Mouse (Mus musculus) heart, adult 2 months (tissue): Measurements from ENCODE around the gene Med13l. TPM values are rescaled to one million over a fixed set of nuclear protein-coding genes. Genes with fewer than 3 reads are reported as not detected.
A peak's percentile ranks its signal among the peaks of the same experiment; 100 is the strongest.

Experiments
- DNase-seq, 2 experiments: peaks; one replicate each; pipeline ENCODE4 v3.0.0; 2021
- H3K27ac ChIP-seq: fragments of 200-600 bp; 2 replicates; pipeline ENCODE4 v1.8.1; 2022
- H3K27me3 ChIP-seq: fragments of 200-500 bp; 2 replicates; pipeline ENCODE4 v1.6.1; 2012; ENCODE audit warnings: mild to moderate bottlenecking, low read length, inconsistent platforms, mixed read lengths; ENCODE audit not compliant: control insufficient read depth, insufficient read depth
- H3K36me3 ChIP-seq: fragments of 200-500 bp; 2 replicates; pipeline ENCODE4 v1.6.1; 2012; ENCODE audit warnings: low read length, inconsistent platforms; ENCODE audit not compliant: control insufficient read depth, insufficient read depth
- H3K4me1 ChIP-seq: fragments of 200-500 bp; 2 replicates; pipeline ENCODE4 v1.6.1; 2011; ENCODE audit warnings: low read length; ENCODE audit not compliant: control insufficient read depth, insufficient read depth
- H3K4me3 ChIP-seq: fragments of 200-600 bp; 2 replicates; pipeline ENCODE4 v1.8.1; 2022
- H3K79me2 ChIP-seq: fragments of 200-500 bp; replicated peaks from 2 replicates; pipeline ENCODE4 v1.6.1; 2012; ENCODE audit warnings: mild to moderate bottlenecking, inconsistent platforms, low read length, moderate library complexity, mixed read lengths; ENCODE audit not compliant: control insufficient read depth, insufficient read depth
- H3K9ac ChIP-seq: fragments of 200-500 bp; 2 replicates; pipeline ENCODE4 v1.6.1; 2012; ENCODE audit warnings: low read depth, mild to moderate bottlenecking, control low read depth, inconsistent platforms, low read length, mixed read lengths
- CTCF ChIP-seq: fragments of 200-600 bp; IDR thresholded peaks from 2 replicates; pipeline ENCODE4 v1.8.1; 2022; ENCODE audit warnings: antibody characterized with exemption, mild to moderate bottlenecking, moderate library complexity
- EP300 ChIP-seq: fragments of 200-500 bp; IDR thresholded peaks from 2 replicates; pipeline ENCODE4 v1.6.1; 2011; ENCODE audit warnings: low read depth, low read length, control low read depth; ENCODE audit not compliant: insufficient read depth
- POLR2A ChIP-seq: fragments of 200-500 bp; IDR thresholded peaks from 2 replicates; pipeline ENCODE4 v1.6.1; 2011; ENCODE audit warnings: mild to moderate bottlenecking, low read depth, low read length, control low read depth; ENCODE audit not compliant: insufficient read depth
- WGBS: fragments of 180-500 bp; shearing (Covaris S2); methylation state at CpG from one replicate; pipeline ENCODE4 v1.1.7; 2018; 5-methylcytosine and 5-hydroxymethylcytosine counted together
- intact Hi-C: fragments of 180-260 bp; cut with DNase I; formaldehyde crosslinking; loops from one replicate; pipeline ENCODE4 v1.15.1; 2025
- polyA plus RNA-seq: library from polyadenylated mRNA; depleted of rRNA; stranded (reverse); fragments of >200 nt; gene quantifications from 2 replicates; pipeline ENCODE4 v1.2.3, GENCODE M21; 2012
- total RNA-seq, 2 experiments: library from RNA; stranded (reverse); gene quantifications; 2 replicates each; pipeline ENCODE4 v1.2.3; 2021

The Med13l gene
- total and polyA plus RNA-seq, 3 experiments = 11.0 to 30.8 (median 29.9) TPM

DNA sequence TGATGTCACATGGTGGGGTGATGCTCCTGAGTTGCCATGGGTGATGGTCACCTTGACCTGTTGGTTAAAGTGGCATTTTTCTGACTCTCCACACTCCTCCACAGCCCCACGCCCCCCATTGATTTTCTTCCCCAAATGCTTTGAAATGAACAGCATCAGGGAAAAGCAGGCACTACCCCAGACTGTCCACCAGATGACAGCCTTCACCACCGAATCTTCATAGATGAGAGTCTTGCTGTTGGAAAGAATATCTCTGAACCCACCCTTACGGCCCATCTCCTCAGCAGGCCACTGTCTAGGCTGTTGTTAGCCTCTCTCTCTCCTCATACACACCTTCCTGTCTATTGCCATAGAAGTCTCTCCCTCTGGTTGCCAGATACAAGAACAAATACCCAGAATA lies 213.4 kb downstream of the Med13l start:
- Histone ChIP-seq H3K4me1 (no peaks in the 10 kb centered on the region), H3K9ac (no peak overlapping the region), H3K27me3 (no peaks in the 10 kb centered on the region), H3K36me3 (no peaks in the 10 kb centered on the region), H3K79me2 (no peaks in the 10 kb centered on the region), H3K4me3 (no peak overlapping the region), H3K27ac (no peak overlapping the region)
- DNase-seq = no peak
- intact Hi-C loops = loop anchor here (10.0 kb wide), 1 partner anchor 1331 kb away; no protein-coding TSS in a partner anchor
- TF ChIP-seq EP300 = no peak
- peak; percentile 83 for TF ChIP-seq CTCF
- WGBS = 24% methylated on average over 3 of the region's 3 CpGs

DNA sequence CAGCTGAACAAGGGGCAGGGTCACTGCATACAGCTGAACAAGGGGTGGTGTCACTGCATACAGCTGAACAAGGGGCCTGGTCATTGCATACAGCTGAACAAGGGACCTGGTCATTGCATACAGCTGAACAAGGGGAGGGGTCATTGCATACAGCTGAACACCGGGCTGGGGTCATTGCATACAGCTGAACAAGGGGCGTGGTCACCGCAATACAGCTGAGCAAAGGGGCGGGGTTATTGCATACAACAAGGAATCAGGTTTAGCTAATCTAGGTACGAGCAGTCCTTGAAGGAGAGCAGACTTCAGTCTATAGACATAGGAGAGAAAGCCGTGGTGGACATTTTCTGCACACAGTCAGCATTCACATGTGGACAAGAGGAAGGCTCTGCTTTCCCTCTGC lies 215.9 kb downstream of the Med13l start:
- intact Hi-C loops = loop anchor here (10.0 kb wide), 1 partner anchor 1328 kb away; no protein-coding TSS in a partner anchor
- no peak for TF ChIP-seq CTCF
- TF ChIP-seq POLR2A = no peak
- TF ChIP-seq EP300 = no peak
- 79% methylated on average over 6 of the region's 6 CpGs for WGBS

DNA sequence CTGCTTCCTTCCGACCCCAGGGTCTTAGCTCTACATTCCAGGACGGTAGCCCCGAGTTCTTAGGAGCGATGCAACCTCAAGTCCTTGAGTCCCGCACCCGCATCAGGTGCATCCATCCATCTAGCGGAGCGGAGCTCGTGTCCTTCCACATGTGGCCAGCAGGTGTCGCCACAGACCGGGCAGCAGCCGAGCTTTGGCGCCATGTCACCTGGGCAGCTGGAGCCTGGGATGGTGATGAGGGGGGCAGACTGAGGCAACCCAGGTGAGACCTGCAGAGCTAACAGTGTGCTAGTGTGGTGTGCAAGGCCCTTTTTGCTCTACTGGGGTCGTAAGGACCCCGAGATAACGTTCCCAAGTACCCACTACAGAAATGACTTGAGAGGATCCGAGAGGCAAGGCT lies 221.1 kb downstream of the Med13l start:
- no peak overlapping the region for H3K9ac ChIP-seq
- no peak overlapping the region for H3K4me3 ChIP-seq
- H3K79me2 ChIP-seq = no peaks in the 10 kb centered on the region
- no peaks in the 10 kb centered on the region for H3K36me3 ChIP-seq
- TF ChIP-seq POLR2A = no peak
- TF ChIP-seq CTCF = no peak; the same call in none of the 2 replicates
- TF ChIP-seq EP300 = peak; percentile 87
- H3K4me1 ChIP-seq = no peaks in the 10 kb centered on the region
- intact Hi-C loops = loop anchor here (1.0 to 2.0 kb wide), 3 partner anchors 95 to 932 kb away; no protein-coding TSS in a partner anchor
- no peak overlapping the region for H3K27ac ChIP-seq
- H3K27me3 ChIP-seq = no peaks in the 10 kb centered on the region
- peak; percentile 60 to 85 for DNase-seq
- 13% methylated on average over 17 of the region's 17 CpGs for WGBS

More for the DNA sequence above, 215.9 kb downstream of the Med13l start:
- Histone ChIP-seq H3K36me3 (no peaks in the 10 kb centered on the region), H3K79me2 (no peaks in the 10 kb centered on the region), H3K27me3 (no peaks in the 10 kb centered on the region), H3K4me1 (no peaks in the 10 kb centered on the region), H3K4me3 (no peak overlapping the region), H3K9ac (no peak overlapping the region), H3K27ac (no peak overlapping the region)
- DNase-seq = no peak

DNA sequence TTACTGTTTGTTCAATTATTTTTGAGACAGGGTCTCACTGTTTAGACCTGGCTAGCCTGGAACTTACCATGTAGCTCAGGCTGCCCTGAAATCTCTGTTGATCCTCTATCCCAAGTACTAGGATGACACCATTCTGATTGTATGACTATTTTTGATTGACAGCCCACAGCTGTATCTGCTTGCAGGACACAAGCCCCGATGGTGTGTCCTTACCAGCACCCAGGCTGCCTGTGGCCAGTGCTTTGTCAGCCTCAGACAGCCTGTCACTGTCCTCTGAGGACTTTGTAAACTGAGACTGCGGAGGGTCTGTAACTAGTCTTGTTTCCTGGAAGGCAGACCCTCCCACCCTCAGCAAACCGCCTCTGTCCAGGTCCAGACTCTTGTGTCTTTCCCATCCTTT lies 221.7 kb downstream of the Med13l start:
- no peak overlapping the region for H3K27ac ChIP-seq
- 70% methylated on average over 3 of the region's 3 CpGs for WGBS
- intact Hi-C loops = loop anchor here (1.0 kb wide), 1 partner anchor 32 kb away; no protein-coding TSS in a partner anchor
- TF ChIP-seq EP300 (no peak), POLR2A (no peak), CTCF (no peak)
- H3K27me3 ChIP-seq = no peaks in the 10 kb centered on the region
- H3K79me2 ChIP-seq = no peaks in the 10 kb centered on the region
- no peaks in the 10 kb centered on the region for H3K36me3 ChIP-seq
- H3K4me1 ChIP-seq = no peaks in the 10 kb centered on the region
- no peak for DNase-seq
- H3K4me3 ChIP-seq = no peak overlapping the region
- no peak overlapping the region for H3K9ac ChIP-seq

DNA sequence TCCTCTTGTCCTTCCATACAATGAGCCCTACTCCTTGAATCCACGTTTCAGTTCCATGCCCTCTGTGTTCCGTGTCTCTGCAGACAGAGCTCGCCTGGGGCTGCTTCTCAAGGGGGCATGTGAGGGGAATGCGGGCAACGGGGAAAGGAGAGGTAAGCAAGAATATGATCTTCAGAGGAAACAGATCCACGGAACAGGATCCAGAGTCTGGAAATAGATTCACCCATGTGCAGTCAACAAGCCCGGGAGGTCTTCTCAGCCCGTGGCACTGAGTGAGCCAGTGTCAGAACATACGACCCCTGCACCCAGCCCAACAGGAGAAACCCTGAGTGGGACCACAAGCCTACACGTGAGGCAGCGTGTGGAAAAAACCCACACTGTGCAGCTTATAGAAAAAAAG lies 228.7 kb downstream of the Med13l start:
- Histone ChIP-seq H3K4me1 (no peaks in the 10 kb centered on the region), H3K79me2 (no peaks in the 10 kb centered on the region), H3K27me3 (no peaks in the 10 kb centered on the region), H3K9ac (no peak overlapping the region), H3K27ac (no peak overlapping the region), H3K36me3 (no peaks in the 10 kb centered on the region), H3K4me3 (no peak overlapping the region)
- no peak for DNase-seq
- WGBS = 85% methylated on average over 11 of the region's 11 CpGs
- no peak for TF ChIP-seq EP300
- TF ChIP-seq POLR2A = no peak
- no peak for TF ChIP-seq CTCF
- intact Hi-C loops = no loop called here

DNA sequence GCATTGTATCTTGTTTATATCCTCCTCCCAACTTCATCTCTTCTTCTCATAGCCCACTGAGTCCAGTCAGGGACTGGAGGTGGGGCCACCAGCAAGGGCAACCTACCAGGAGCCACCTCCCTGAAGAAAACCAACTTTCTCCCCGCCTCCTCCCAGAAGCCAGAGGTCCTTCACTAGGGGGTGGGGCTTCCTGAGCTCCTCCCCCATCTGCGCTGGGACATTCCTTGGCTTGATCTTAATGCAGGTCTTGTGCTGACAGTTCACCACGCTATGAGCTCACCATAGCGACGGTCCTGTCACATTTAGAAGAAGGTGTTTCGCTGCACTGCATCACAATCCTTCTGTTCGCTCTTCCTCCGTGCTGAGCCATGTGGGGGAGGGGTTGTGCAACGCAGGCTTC lies 229.3 kb downstream of the Med13l start:
- no peak for DNase-seq
- Histone ChIP-seq H3K27me3 (no peaks in the 10 kb centered on the region), H3K79me2 (no peaks in the 10 kb centered on the region), H3K27ac (no peak overlapping the region), H3K4me3 (no peak overlapping the region), H3K9ac (no peak overlapping the region), H3K4me1 (no peaks in the 10 kb centered on the region), H3K36me3 (no peaks in the 10 kb centered on the region)
- intact Hi-C loops = no loop called here
- 77% methylated on average over 9 of the region's 9 CpGs for WGBS
- TF ChIP-seq CTCF (no peak), EP300 (no peak), POLR2A (no peak)
